Mouse (Mus musculus) granulocyte monocyte progenitor cell, adult 5-6 weeks (primary cell): ENCODE results near the gene Pkhd1. TPM values are rescaled to one million over a fixed set of nuclear protein-coding genes. Genes with fewer than 3 reads are reported as not detected.

Source experiments
- ATAC-seq: replicated peaks from 2 replicates; pipeline ENCODE4 v1.8.0; 2016; ENCODE audit warnings: mild to moderate bottlenecking, moderate TSS enrichment, inconsistent platforms; ENCODE audit not compliant: poor library complexity, severe bottlenecking
- total RNA-seq, 2 experiments: library from RNA; stranded (forward) in 1 of 2; stranded (reverse) in 1 of 2; fragments of 200-712, 200-1000 nt in 1 of 2; fragments of >200 nt in 1 of 2; fragmentation: Nextera tagmentation in 1 of 2; gene quantifications; 2 replicates each; pipeline ENCODE4 v1.2.3; 2014 to 2017

Pkhd1 gene
- total RNA-seq (2014; fragmentation: Nextera tagmentation), result not detected in 2 replicates
- total RNA-seq (2017), result not detected in 2 replicates

DNA sequence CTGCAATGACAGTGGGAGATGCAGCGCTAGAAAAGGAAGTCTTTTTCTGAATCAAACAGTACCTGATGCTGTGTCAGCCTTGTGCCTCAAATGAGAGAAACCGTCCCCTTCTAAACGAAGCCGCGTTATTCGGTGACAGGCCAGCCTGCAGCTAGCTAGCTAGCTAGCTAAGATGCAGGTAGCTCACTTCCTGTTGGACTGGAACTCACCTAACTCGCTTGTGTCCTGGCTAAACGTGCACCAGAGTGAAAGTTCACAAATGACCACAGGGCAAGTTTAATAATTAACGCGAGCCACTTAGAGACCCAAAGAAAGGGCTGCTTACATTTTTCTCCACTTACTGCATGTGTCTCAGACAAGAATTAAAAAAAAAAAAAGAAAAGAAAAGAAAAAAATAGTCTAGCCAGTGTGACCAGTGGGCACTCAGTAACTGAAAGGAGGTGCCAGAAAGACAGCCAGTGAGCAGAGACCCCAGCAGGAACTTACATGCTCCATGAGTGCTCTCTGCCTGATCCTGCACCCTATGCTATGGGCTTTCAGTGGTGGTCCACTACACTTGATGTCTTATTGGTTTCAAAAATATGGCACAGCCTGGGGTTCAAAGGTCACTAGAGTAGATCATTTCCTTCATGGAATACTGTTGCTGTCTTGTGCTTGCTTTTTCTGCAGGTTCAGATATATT lies at the start of gene Pkhd1:
Pkhd1 (minus strand) TSS at position 216 of the 682 bp plus-strand sequence.
- ATAC-seq, result no peak

DNA sequence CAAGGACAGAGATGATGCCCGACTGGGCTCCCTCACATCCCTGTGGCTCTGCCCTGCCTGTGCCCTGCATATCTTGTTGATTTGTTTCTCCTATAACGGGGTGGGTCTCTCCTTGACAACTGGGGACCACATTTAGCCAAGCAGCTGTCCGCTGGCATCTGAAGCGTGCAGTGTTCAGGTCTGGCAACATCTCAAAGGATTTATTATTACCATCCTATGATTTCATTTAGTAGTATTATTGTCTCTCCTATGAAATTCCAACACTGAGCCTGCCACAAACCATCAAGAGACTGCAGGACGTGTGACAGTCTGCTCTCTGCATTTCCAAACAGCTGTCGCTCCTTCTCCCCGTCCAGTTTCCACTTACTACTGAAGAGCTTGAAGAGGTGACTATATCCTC lies 49.7 kb upstream of the Pkhd1 start:
- no peak for ATAC-seq

DNA sequence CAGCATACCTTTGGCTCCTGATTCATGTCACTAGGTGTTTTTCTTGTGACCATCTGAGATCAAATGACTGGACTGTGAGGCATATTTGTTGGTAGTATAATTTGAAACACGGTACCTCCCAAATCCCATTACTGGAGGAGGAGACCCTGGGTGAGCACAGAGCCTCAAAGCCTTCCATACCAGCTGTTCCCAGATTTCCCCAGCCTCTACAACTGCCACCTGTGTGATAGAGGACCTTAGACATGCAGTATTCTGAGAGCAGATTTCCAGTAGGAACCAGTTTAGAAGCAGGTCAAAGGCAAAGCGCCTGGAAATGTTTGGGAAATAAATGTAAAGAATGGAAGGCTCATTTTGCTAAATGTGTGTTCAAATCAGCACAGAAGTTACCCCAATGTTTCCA lies 48.4 kb upstream of the Pkhd1 start:
- ATAC-seq, result no peak

DNA sequence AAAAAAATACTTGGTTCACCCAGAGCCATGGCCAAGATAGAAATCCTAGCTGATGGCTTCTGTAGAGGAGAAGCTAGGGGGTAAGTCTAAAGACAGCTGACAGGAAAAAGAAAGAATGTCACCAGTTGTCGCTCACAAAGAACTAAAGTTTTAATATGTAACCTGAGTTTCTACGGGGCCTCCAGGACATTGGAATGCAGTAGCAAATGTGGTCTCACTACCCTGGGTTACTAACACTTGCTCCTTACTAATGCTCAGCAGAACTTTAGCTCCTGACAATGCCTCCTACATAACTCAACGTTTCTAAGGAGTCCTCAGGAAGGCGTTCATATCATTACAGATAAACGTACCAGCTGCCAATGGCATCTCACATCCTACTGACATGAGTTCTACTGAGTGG lies 37.2 kb upstream of the Pkhd1 start:
- no peak for ATAC-seq

DNA sequence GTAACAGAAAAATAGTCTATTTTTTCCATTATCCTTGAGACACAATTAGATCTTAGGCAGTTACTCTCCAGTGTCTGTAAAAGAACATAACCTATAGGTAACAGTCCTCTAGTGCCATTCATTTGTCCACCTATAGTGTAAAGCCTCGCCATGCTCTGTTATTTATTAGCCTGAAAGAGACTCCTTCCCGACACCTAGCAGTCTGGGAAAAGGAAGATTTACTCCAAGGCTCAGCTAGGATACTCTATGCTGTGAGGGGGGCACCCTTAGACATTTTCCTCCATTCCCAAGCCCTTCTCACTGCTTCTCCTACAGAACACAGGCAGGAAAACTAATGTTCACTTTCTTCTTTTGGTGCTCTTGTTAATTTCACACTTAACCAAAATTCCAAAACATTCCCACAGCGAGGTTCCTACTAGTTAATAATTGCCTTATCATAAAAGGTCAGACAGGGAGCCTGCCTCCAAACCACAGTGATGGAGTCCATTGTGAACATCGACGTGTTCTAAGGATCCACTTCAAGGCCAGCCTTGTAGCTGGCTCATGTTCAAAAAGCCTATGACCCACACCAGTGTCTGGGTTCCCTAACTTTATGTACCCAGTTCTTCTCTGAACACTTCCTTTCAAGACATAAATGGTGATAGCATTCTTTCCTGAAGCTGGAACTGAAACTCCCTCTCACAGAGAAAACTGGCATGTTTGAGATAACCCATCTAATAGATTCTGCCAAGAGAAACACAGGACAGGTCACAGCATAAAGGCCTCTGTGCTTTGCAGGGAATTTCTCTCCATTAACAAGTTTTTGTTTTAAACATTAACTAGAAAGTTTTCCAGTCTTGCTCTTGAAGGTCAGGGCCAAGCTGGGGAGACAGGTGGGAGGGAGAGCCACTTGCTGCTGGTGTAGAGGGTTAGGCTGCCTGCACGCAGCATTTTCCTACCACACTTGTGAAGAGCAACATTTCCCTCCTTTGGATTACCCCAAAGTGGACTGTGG lies 35.9 kb upstream of the Pkhd1 start:
- no peak for ATAC-seq

DNA sequence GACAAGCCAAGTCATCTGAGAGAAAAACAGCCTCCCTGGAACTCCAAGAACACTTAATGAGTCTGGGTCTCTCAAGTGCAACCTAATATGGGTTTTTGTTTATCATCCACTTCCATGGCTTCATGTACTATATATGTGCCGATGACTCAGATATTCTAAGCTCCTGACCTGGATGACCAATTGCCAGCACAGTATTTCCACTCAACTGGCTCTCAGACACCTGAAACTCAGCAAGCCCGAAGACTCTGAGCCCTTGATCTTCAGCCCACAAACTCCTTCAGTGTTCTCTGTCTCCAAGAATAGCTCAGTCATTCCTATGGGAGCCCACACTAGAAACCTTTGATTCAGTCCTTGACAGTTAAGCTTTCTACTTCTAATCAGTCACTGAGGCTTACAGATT lies 17.0 kb upstream of the Pkhd1 start:
- ATAC-seq, result no peak

DNA sequence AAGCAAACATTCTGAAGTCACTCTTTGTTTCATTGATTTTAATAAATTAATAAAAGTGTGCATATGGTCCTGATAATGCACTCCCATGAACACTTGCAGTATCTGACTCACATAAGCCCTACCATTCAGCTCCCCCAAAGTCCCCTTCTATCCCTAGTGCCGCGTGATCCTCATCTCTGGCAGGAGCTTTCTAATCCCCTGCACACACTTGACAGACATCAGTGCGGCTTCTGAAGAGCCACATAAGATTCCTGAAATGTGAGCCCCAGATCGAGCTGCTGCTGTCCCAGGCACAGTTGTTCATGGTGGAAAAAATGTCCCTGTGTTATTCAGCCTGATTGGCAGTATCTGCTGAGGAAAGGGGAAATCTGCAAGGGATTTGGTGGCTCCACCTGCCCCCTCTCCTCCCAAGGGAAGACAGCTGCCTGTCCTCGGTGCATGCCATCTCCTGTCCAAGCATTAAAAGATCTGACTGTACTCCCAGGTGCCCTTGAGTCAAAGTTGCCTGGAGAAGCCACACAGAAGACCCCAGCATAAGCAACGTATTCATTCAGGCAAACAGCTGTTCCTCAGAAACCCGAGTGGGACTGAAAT lies 15.5 kb upstream of the Pkhd1 start:
- ATAC-seq, result no peak

DNA sequence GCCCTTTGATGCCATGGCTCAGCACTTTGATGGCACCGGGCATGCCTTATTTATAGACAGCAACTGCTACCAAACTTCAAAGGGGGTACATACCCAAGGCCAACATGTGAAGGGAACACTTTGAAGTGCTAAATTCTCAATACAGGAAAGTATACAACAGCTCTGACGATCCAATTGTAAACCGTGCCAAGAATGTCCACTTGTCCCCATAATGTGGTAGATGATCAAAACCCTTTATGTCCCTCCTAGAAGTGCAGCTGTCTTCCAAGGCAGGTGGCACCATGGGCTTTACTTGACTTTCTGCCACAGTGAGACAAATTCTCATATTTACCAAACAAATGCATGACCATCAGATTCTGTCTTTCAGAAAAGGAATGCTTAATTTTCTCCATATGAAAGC lies 6.7 kb upstream of the Pkhd1 start:
- ATAC-seq, result no peak

DNA sequence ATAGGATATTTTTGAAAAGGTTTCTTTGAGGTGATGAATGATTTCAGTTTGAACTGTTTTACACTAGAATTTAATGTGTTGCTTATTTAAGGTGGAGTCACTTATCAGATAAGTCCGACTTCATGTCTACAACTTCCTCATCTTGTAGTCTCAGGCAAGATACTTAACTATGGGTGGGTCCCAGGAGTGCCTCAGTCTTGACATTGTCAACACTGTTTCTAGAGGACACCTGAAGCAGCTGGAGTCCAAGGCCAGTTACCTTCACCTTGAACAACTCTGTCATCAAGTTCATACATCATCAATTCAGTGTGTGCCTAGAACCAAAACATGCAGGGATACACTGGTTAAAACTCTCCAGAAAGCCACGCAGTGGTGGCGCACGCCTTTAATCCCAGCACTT lies 5.5 kb upstream of the Pkhd1 start:
- no peak for ATAC-seq

DNA sequence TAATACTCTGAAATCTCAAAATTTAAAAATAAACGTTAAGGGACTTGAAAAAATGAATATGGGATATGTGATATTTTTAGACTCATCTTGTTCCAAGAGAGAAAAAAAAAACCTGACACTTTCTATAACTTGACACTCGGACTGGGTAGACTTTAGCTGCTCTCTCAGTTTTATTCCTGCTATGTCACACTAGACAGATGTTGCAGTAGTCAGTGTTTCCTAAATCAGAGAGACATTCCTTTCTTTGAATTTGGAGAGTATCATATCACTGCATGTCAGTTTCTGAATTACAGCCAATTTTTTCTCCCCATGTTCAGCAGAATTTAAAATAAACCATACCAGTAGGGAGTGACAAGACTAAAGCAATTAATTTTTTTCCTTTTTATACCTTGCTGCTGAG lies 2.7 kb upstream of the Pkhd1 start:
- ATAC-seq, result no peak

DNA sequence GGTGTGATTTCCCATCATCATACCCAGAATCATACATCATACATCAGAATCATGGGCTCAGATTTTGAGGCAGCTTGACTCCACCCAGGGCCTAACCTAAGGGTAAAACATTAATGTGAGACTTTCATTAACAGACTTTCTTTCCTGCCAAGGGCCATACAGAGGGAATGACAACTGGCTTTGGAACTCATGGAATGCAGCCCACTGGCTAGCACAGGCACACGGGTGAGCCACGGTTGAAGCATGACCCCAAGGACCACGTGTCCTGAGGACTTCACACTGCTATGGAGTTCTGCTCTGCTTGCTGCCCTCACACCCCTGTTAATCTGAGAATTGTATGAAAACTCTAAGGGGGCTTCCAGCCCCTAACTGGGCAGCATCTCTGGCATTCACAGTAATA lies 1.5 kb upstream of the Pkhd1 start:
- ATAC-seq, result no peak

DNA sequence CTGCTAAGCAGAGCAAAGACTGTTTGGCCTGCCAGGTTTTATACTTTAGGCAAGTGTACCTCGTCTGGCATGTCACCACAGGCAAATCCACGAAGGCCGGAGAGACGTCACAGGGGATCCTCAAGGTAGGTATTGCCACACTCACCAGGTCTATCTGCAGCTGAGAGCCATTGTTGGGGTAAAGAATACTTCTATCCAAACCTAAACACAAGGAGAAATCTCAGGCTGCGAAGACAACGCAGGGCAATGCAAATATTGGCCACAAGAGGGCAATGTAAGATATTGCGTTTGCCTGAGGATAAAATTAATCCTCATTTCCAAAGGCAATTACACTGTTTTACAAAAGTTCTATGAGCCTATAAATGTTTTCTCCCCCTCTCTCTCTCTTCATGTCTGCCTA lies 5.2 kb downstream of the Pkhd1 start:
- ATAC-seq, result peak; percentile 30; the same call in 1 of the 2 replicates

DNA sequence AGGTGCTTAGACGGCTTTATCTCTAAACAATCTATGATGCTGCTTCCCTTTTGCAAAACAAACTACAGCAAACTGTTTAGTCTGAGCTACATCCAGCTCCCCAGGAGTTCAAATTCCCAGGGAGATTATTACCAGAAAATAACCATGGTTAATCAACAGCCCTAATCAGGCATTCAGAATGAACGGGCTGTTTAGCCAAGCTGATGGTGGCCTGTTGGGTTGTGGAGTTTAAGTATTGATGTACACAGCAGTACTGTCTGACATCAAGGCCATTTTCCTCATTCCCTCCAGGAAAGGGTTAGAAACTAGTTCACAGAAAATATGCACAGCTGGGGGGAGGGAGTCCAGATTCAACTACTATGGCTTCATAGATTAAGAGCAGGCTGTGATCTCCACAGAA lies 12.4 kb downstream of the Pkhd1 start:
- no peak for ATAC-seq

DNA sequence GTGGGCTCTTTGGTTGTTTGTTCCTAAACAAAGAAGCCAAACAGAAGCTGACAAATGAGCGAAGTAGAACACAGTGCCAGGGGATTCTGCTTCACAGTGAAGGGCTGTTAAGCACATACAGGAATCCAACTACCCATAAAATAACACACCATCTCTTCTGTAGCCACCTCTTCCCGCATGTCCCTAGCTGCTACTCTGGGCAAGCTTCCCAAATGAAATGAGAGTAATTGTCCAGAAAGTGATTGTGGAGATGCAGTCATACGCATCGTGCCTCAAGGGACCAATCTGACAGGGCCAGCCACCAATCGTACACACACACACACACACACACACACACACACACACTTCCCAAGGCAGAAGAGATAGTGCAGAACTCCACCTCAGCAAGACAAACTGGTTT lies 27.4 kb downstream of the Pkhd1 start:
- no peak for ATAC-seq

DNA sequence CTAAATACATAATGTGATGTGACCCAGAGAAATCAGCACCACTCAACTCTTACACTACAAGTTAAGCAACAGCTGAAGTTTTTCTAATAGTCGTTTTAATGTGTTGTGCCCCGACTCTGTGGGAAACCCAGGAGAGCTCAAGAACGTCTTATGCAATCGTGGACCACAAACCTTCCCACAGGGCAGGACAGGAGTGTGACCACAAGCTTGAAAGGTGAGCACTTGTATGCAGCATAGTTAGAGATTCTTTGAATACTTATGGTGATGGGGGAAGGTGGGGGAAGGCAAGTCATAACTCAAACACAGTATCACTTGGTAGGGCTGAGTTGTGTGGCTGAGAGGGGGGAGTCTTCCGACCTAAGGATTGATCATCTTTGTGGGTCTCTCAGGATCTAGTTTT lies 46.4 kb downstream of the Pkhd1 start:
- no peak for ATAC-seq

DNA sequence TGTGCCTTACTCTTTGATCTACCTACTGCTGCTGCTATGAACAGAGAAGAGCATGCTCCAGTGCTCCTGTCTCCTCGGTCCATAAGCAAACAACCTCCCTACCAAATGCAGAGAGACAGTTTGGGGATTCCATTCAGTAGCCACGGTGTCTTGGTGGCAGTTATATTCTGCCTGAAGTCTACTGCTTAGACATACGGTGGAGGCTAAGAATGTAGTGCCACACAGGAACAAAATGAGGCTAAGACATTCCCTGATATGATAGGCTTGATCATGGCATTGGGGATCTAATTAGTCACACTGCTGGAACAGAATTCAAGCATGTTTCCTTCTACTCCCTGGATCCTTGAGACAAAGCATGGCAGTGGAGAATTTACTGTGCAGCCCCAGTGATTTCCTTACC lies 48.4 kb downstream of the Pkhd1 start:
- ATAC-seq, result no peak

DNA sequence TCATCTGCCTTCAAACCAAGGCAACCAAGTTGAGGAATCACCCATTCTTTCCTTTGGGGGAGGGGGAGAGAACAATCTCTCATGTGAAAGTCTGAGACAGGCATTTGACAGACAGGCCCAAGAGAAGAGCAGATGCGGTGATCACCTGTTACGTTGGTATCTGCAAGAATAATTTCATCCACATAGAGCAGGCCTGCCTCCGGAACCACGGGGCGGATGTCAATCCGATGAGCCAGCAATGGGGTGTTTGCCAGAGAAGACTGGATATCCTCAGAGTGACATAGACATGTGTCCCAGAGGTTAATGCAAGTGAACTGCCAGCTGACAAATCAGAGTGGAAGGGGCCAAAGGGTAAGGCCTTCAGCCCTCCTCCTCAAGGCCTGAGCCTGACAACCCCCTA lies 59.4 kb downstream of the Pkhd1 start:
- ATAC-seq, result no peak

DNA sequence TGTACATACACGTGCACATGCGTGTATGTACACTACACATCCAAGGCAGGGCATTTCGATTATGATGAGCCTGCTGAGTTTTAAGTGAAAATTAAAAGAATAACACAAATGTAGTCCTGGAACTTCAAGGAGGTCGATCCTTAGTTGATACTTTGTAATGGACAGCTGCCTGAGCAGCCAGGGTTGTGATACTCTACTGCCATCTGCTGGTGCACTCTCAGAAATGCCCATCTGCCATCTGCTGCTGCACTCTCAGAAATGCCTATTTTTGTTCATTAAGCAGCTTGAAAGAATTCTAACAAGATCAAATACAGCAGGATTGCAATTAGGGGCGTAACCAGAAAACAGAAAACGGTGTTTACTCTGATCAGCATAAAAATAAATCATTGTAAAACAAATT lies 63.5 kb downstream of the Pkhd1 start:
- peak; percentile 61 for ATAC-seq

DNA sequence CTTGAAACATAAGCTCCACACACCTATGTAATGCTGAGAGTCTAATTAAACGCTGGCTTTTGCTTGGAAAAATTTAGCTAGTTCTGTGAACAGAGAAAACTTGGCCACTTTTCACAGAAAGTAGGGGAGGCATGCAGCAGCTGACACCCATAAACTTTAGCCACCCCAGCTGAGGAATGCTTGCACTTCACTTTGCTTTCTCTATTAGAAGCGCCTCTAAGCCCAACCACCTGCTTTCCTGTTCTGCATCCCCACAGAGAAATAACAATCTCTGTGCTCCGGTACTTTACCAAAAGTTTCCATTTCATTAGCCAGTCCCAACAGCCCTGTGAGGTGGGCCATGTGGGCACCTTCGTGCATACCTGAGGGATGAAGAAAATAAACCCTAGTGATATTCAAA lies 66.5 kb downstream of the Pkhd1 start:
- ATAC-seq, result no peak

DNA sequence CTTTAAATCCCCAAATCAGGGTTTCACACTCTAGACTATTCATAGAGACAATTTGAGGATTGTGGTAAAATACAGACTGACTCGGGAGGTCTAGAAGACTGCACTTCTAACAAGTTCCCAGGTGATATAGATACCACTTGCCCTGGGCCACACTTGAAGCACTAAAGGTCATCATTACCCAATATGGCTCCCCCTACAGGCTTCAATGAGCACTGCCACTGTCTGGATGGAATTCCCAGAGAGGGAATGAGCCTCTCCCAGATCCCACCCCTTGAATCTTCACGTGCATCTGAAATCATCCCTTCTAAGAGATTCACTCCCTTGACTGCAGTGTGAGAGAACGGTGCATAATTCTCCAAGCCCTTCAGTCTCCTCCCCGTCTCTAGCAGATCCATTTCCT lies 73.3 kb downstream of the Pkhd1 start:
- no peak for ATAC-seq
